Mouse (Mus musculus): ENCODE results near the gene Efna5. TPM values are rescaled to one million over a fixed set of nuclear protein-coding genes. Genes with fewer than 3 reads are reported as not detected.
A peak's percentile ranks its signal among the peaks of the same experiment; 100 is the strongest.

The Efna5 gene
- polyA plus RNA-seq, 1 experiment from 2014 or later: 17.3 TPM

- Histone ChIP-seq H3K27me3 (ENCODE audit: insufficient read depth, low read length) (no peaks in the 10 kb centered on the region), H3K4me3 (replicated peaks; ENCODE audit: low read depth, low read length) (no peak overlapping the region), H3K27ac (no peak overlapping the region), H3K4me2 (ENCODE audit: low read length) (no peak overlapping the region), H3K36me3 (ENCODE audit: insufficient read depth, low read length) (no peaks in the 10 kb centered on the region), H3K9ac (ENCODE audit: low read depth, low read length) (no peak overlapping the region), H3K9me3 (replicated peaks; ENCODE audit: low read length) (no peaks in the 10 kb centered on the region), H3K4me1 (replicated peaks; ENCODE audit: insufficient read depth, low read length) (no peaks in the 10 kb centered on the region)
- TF ChIP-seq CTCF (IDR thresholded peaks at IDR 0.05; ENCODE audit: low read depth): no peak
- no peak for ATAC-seq (replicated peaks; ENCODE audit: low FRiP score, low read depth)
- no peak for DNase-seq (ENCODE audit: low spot score)
- 82% methylated on average over 7 of the region's 7 CpGs for WGBS
These were observed 244.2 kb downstream of the Efna5 start for GRCm38 (mm10) chr17:62636896-62637295.

- 64% methylated on average over 3 of the region's 3 CpGs for WGBS
- TF ChIP-seq CTCF (IDR thresholded peaks at IDR 0.05; ENCODE audit: low read depth): no peak
- no peak overlapping the region for H3K4me3 ChIP-seq (replicated peaks; ENCODE audit: low read depth, low read length)
- DNase-seq (ENCODE audit: low spot score) (no peak), ATAC-seq (replicated peaks; ENCODE audit: low FRiP score, low read depth) (no peak)
- no peaks in the 10 kb centered on the region for H3K4me1 ChIP-seq (replicated peaks; ENCODE audit: insufficient read depth, low read length)
- no peak overlapping the region for H3K4me2 ChIP-seq (ENCODE audit: low read length)
- H3K27ac ChIP-seq: no peak overlapping the region
- no peak overlapping the region for H3K9ac ChIP-seq (ENCODE audit: low read depth, low read length)
- no peaks in the 10 kb centered on the region for H3K36me3 ChIP-seq (ENCODE audit: insufficient read depth, low read length)
- no peaks in the 10 kb centered on the region for H3K27me3 ChIP-seq (ENCODE audit: insufficient read depth, low read length)
- H3K9me3 ChIP-seq (replicated peaks; ENCODE audit: low read length): no peaks in the 10 kb centered on the region
These were observed 246.2 kb downstream of the Efna5 start for GRCm38 (mm10) chr17:62634937-62635336.

GRCm38 (mm10) chr17:62628474-62628873 is 252.6 kb downstream of the Efna5 start:
- Histone ChIP-seq H3K36me3 (ENCODE audit: insufficient read depth, low read length) (no peaks in the 10 kb centered on the region), H3K4me1 (replicated peaks; ENCODE audit: insufficient read depth, low read length) (no peaks in the 10 kb centered on the region; the same call in 1 of the 2 replicates), H3K27me3 (ENCODE audit: insufficient read depth, low read length) (no peaks in the 10 kb centered on the region), H3K9me3 (replicated peaks; ENCODE audit: low read length) (no peaks in the 10 kb centered on the region), H3K9ac (ENCODE audit: low read depth, low read length) (no peak overlapping the region), H3K27ac (no peak overlapping the region), H3K4me3 (replicated peaks; ENCODE audit: low read depth, low read length) (no peak overlapping the region), H3K4me2 (ENCODE audit: low read length) (no peak overlapping the region)
- WGBS: 76% methylated on average over 1 of the region's 1 CpGs
- no peak for DNase-seq (ENCODE audit: low spot score)
- TF ChIP-seq CTCF (IDR thresholded peaks at IDR 0.05; ENCODE audit: low read depth): no peak
- ATAC-seq (replicated peaks; ENCODE audit: low FRiP score, low read depth): no peak

GRCm38 (mm10) chr17:62627508-62627907 is 253.6 kb downstream of the Efna5 start:
- Histone ChIP-seq H3K36me3 (ENCODE audit: insufficient read depth, low read length) (no peaks in the 10 kb centered on the region), H3K4me2 (ENCODE audit: low read length) (no peak overlapping the region), H3K9me3 (replicated peaks; ENCODE audit: low read length) (no peaks in the 10 kb centered on the region), H3K4me1 (replicated peaks; ENCODE audit: insufficient read depth, low read length) (no peaks in the 10 kb centered on the region; the same call in 1 of the 2 replicates), H3K27me3 (ENCODE audit: insufficient read depth, low read length) (no peaks in the 10 kb centered on the region), H3K4me3 (replicated peaks; ENCODE audit: low read depth, low read length) (no peak overlapping the region), H3K27ac (no peak overlapping the region), H3K9ac (ENCODE audit: low read depth, low read length) (no peak overlapping the region)
- ATAC-seq (replicated peaks; ENCODE audit: low FRiP score, low read depth): no peak
- WGBS: 76% methylated on average over 1 of the region's 1 CpGs
- TF ChIP-seq CTCF (IDR thresholded peaks at IDR 0.05; ENCODE audit: low read depth): no peak
- no peak for DNase-seq (ENCODE audit: low spot score)

- H3K9ac ChIP-seq (ENCODE audit: low read depth, low read length): no peak overlapping the region
- no peak overlapping the region for H3K4me3 ChIP-seq (replicated peaks; ENCODE audit: low read depth, low read length)
- no peaks in the 10 kb centered on the region for H3K9me3 ChIP-seq (replicated peaks; ENCODE audit: low read length)
- WGBS: 39% methylated on average over 8 of the region's 8 CpGs
- H3K27ac ChIP-seq: no peak overlapping the region
- no peak overlapping the region for H3K4me2 ChIP-seq (ENCODE audit: low read length)
- no peaks in the 10 kb centered on the region for H3K27me3 ChIP-seq (ENCODE audit: insufficient read depth, low read length)
- H3K36me3 ChIP-seq (ENCODE audit: insufficient read depth, low read length): no peaks in the 10 kb centered on the region
- DNase-seq (ENCODE audit: low spot score): peak; percentile 35
- no peaks in the 10 kb centered on the region; the same call in 1 of the 2 replicates for H3K4me1 ChIP-seq (replicated peaks; ENCODE audit: insufficient read depth, low read length)
- no peak for TF ChIP-seq CTCF (IDR thresholded peaks at IDR 0.05; ENCODE audit: low read depth)
- ATAC-seq (replicated peaks; ENCODE audit: low FRiP score, low read depth): no peak
These were observed 255.5 kb downstream of the Efna5 start for GRCm38 (mm10) chr17:62625646-62626020.

- ATAC-seq (replicated peaks; ENCODE audit: low FRiP score, low read depth) (no peak), DNase-seq (ENCODE audit: low spot score) (no peak)
- TF ChIP-seq CTCF (IDR thresholded peaks at IDR 0.05; ENCODE audit: low read depth): no peak
These were observed 256.1 kb downstream of the Efna5 start for GRCm38 (mm10) chr17:62624804-62625645.

More at GRCm38 (mm10) chr17:62624804-62625645, 256.1 kb downstream of the Efna5 start:
- no peaks in the 10 kb centered on the region for H3K9me3 ChIP-seq (replicated peaks; ENCODE audit: low read length)
- H3K9ac ChIP-seq (ENCODE audit: low read depth, low read length): no peak overlapping the region
- no peak overlapping the region for H3K27ac ChIP-seq
- H3K27me3 ChIP-seq (ENCODE audit: insufficient read depth, low read length): no peaks in the 10 kb centered on the region
- no peak overlapping the region for H3K4me3 ChIP-seq (replicated peaks; ENCODE audit: low read depth, low read length)
- no peak overlapping the region for H3K4me2 ChIP-seq (ENCODE audit: low read length)
- no peaks in the 10 kb centered on the region; the same call in 1 of the 2 replicates for H3K4me1 ChIP-seq (replicated peaks; ENCODE audit: insufficient read depth, low read length)
- no peaks in the 10 kb centered on the region for H3K36me3 ChIP-seq (ENCODE audit: insufficient read depth, low read length)
- 77% methylated on average over 8 of the region's 8 CpGs for WGBS

Data from kidney, postnatal 0 days (tissue).